Mouse (Mus musculus): ENCODE data around the gene Cryga. TPM values are rescaled to one million over a fixed set of nuclear protein-coding genes. Genes with fewer than 3 reads are reported as not detected.
"Not testable (repeated sequence)": the region's sequence is repeated elsewhere in the genome, so short reads cannot be mapped to it uniquely, and the experiment has no call there.

Cryga gene
- polyA plus RNA-seq, 1 experiment from 2014 or later: not detected

- Histone ChIP-seq H3K4me3 (ENCODE audit: inconsistent target) (no peak within 1 kb of the TSS), H3K27ac (no peak within 1 kb of the TSS), H3K79me2 (ENCODE audit: inconsistent target) (no peaks in the 10 kb centered on the region), H3K36me3 (ENCODE audit: inconsistent target) (no peaks in the 10 kb centered on the region)
- 90% methylated on average over 4 of the region's 8 CpGs for WGBS (ENCODE audit: missing documents)
Observed at GRCm38 (mm10) chr1:65063352-65063751, 39.8 kb downstream of the Cryga start, which contains the start of gene Crygd. Crygd (minus strand) TSS chr1:65063452.

GRCm38 (mm10) chr1:65052140-65052539 is 51.0 kb downstream of the Cryga start:
- no peak overlapping the region for H3K4me3 ChIP-seq (ENCODE audit: inconsistent target)
- 62% methylated on average over 2 of the region's 2 CpGs for WGBS (ENCODE audit: missing documents)
- H3K79me2 ChIP-seq (ENCODE audit: inconsistent target): no peaks in the 10 kb centered on the region
- no peak overlapping the region for H3K27ac ChIP-seq
- no peaks in the 10 kb centered on the region for H3K36me3 ChIP-seq (ENCODE audit: inconsistent target)

DNA sequence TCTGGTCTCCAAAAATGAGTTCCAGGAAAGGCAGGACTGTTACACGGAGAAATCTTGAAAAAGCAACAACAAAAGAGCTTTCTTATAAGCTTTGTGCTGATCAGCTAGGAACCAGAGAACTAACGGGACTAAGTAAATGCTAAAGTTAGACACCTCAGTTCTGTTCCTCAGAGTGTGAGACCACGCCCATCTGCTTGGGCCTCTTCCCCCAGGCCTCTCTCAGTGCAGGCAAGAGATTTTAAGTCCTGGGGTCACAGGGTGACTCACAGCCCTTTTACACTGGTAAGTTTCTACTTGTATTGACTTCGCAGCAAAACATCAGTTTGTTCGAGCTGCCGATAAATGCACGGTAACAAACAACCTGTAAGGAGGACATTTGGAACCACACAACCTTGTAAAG is 51.5 kb downstream of the Cryga start:
- WGBS (ENCODE audit: missing documents): 84% methylated on average over 7 of the region's 7 CpGs
- Histone ChIP-seq H3K4me3 (ENCODE audit: inconsistent target) (no peak overlapping the region), H3K36me3 (ENCODE audit: inconsistent target) (no peaks in the 10 kb centered on the region), H3K79me2 (ENCODE audit: inconsistent target) (no peaks in the 10 kb centered on the region), H3K27ac (no peak overlapping the region)

GRCm38 (mm10) chr1:65050952-65051351 is 52.2 kb downstream of the Cryga start, which contains the start of gene Cryge:
Cryge (minus strand) TSS chr1:65051149.
- WGBS (ENCODE audit: missing documents): 92% methylated on average over 7 of the region's 12 CpGs
- not testable (repeated sequence) for H3K36me3 ChIP-seq (ENCODE audit: inconsistent target); H3K27ac ChIP-seq; H3K79me2 ChIP-seq (ENCODE audit: inconsistent target); H3K4me3 ChIP-seq (ENCODE audit: inconsistent target)

Other genes with a start within 250 kb of the Cryga start
- gene Plekhm3, start 146.5 kb downstream of the Cryga start, polyA plus RNA-seq (2018): 16.0 to 20.6 TPM (median 16.8 TPM) in 3 replicates
- gene Akr1cl, start 70.6 kb downstream of the Cryga start, polyA plus RNA-seq (2018): not detected in 3 replicates
- not detected in 3 replicates for gene Cryge, start 52.2 kb downstream of the Cryga start, polyA plus RNA-seq (2018)
- not detected in 3 replicates for gene Crygd, start 39.9 kb downstream of the Cryga start, polyA plus RNA-seq (2018)
- gene Crygc, start 29.7 kb downstream of the Cryga start, polyA plus RNA-seq (2018): not detected in 3 replicates
- not detected in 3 replicates for gene Crygb, start 21.1 kb downstream of the Cryga start, polyA plus RNA-seq (2018)
- gene Gm28845, start 16.2 kb upstream of the Cryga start, polyA plus RNA-seq (2018): not detected in 3 replicates
- gene D630023F18Rik, start 19.8 kb upstream of the Cryga start, polyA plus RNA-seq (2018): 0.28 to 0.40 TPM (median 0.33 TPM) in 3 replicates
- gene Idh1, start 83.1 kb upstream of the Cryga start, polyA plus RNA-seq (2018): 152 to 289 TPM (median 249 TPM) in 3 replicates
- 31.3 to 38.5 TPM (median 36.9 TPM) in 3 replicates for gene Pikfyve, start 83.3 kb upstream of the Cryga start, polyA plus RNA-seq (2018)
- 0.06 TPM in 1 of 3 replicates, not detected in the others for gene Pth2r, start 178.7 kb upstream of the Cryga start, polyA plus RNA-seq (2018)

All from macrophage (primary cell).